Mouse (Mus musculus) kidney, adult 2 months (tissue): ENCODE data around the gene Zcchc7. TPM values are rescaled to one million over a fixed set of nuclear protein-coding genes. Genes with fewer than 3 reads are reported as not detected.
"Not testable (repeated sequence)": the region's sequence is repeated elsewhere in the genome, so short reads cannot be mapped to it uniquely, and the experiment has no call there.

ENCODE experiments used
- DNase-seq: peaks from one replicate; pipeline ENCODE4 v3.0.0; 2021
- H3K27ac ChIP-seq: fragments of 200-500 bp; 2 replicates; pipeline ENCODE4 v1.5.1; 2012; ENCODE audit warnings: low read depth, low read length, control low read depth, inconsistent platforms; ENCODE audit not compliant: insufficient read depth
- H3K27me3 ChIP-seq: fragments of 200-500 bp; replicated peaks from 2 replicates; pipeline ENCODE4 v1.6.1; 2012; ENCODE audit warnings: mild to moderate bottlenecking, moderate library complexity, low read length, inconsistent platforms; ENCODE audit not compliant: control insufficient read depth, insufficient read depth
- H3K36me3 ChIP-seq: fragments of 200-500 bp; 2 replicates; pipeline ENCODE4 v1.6.1; 2012; ENCODE audit warnings: mild to moderate bottlenecking, moderate library complexity, low read length, inconsistent platforms; ENCODE audit not compliant: control insufficient read depth, insufficient read depth
- H3K4me1 ChIP-seq: fragments of 200-500 bp; 2 replicates; pipeline ENCODE4 v1.6.1; 2011; ENCODE audit warnings: low read length; ENCODE audit not compliant: control insufficient read depth, insufficient read depth
- H3K4me3 ChIP-seq: fragments of 200-500 bp; 2 replicates; pipeline ENCODE4 v1.5.1; 2011; ENCODE audit warnings: mild to moderate bottlenecking, low read depth, low read length, control low read depth; ENCODE audit not compliant: insufficient read depth
- CTCF ChIP-seq: fragments of 200-500 bp; conservative IDR thresholded peaks from 2 replicates; pipeline ENCODE4 v1.5.1; 2011; ENCODE audit warnings: low read depth, mild to moderate bottlenecking, control low read depth, low read length, moderate library complexity, mixed read lengths; ENCODE audit not compliant: insufficient read depth, insufficient read length
- POLR2A ChIP-seq: fragments of 200-500 bp; IDR thresholded peaks from one replicate; pipeline ENCODE4 v1.6.1; 2011; ENCODE audit warnings: low read depth, low read length, control low read depth
- WGBS: fragments of 180-500 bp; shearing (Covaris S2); methylation state at CpG from one replicate; pipeline ENCODE4 v1.1.7; 2018; 5-methylcytosine and 5-hydroxymethylcytosine counted together
- polyA plus RNA-seq: library from polyadenylated mRNA; depleted of rRNA; stranded (reverse); fragments of >200 nt; gene quantifications from 2 replicates; pipeline ENCODE4 v1.2.3, GENCODE M21; 2012

The Zcchc7 gene
- polyA plus RNA-seq, 1 experiment: 9.1 TPM

DNA sequence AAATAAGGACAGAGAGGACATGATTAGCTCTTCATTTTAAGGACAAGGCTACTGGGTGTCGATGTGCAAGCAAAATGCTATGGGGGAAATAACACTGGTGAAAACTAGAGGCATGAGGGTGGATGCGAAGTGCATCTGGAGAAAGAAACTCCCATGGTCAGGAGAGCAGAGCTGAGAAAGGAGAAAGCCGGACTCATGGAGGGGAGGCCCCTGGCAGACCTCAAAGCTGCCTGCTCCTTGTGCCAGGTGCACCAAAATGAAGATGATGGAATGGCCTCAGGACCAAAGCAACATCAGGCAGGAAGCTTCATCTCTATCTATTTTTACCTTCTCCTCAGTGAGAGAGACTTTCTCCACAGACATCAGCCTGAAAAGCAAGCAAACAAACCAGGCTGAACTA, 38.0 kb upstream of the Zcchc7 start:
- Histone ChIP-seq H3K27me3 (peaks cover 2% of the 10 kb centered on the region), H3K27ac (no peak overlapping the region), H3K4me3 (no peak overlapping the region), H3K36me3 (no peaks in the 10 kb centered on the region), H3K4me1 (no peaks in the 10 kb centered on the region)
- no peak for DNase-seq
- TF ChIP-seq POLR2A (no peak), CTCF (no peak)
- WGBS: 77% methylated on average over 3 of the region's 3 CpGs

DNA sequence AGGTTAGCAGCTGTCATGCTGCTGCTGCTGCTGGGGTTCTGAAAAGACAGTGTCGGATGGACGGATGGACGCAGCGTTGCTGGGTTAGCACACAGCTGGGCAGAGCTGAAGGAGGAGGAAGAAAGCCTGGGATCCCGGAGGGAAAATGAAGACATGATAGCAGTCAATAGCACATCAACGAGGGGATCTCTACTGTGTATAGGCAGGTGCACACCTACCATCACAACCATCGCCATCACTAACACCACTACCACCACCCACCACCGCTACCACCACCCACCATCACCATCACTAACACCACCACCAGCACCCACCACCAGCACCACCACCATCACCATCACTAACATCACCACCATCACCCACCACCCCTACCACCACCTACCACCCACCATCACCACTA, 35.6 kb upstream of the Zcchc7 start:
- no peak for TF ChIP-seq CTCF
- TF ChIP-seq POLR2A: no peak
- 97% methylated on average over 8 of the region's 8 CpGs for WGBS
- H3K27ac ChIP-seq: no peak overlapping the region
- no peaks in the 10 kb centered on the region for H3K36me3 ChIP-seq
- DNase-seq: no peak
- H3K27me3 ChIP-seq: no peaks in the 10 kb centered on the region
- H3K4me3 ChIP-seq: no peak overlapping the region
- H3K4me1 ChIP-seq: no peaks in the 10 kb centered on the region

DNA sequence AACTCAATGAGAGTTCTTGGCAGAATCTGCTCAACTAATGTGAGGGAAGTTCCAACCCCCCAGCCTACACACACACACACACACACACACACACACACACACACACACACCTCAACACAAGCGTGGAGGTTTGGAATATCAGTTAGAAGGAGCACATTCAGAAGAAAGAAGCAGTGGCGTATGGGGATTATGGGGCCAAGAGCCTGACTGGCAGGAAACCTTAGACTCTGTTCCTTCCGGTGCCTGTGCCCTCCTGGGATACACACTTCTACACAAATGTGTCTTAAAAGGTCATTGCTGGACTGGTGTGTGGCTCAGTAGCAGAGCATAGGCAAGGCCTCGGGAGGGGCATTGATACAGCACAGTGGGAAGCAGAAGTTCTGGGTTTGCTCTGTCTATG, 34.4 kb upstream of the Zcchc7 start:
- Histone ChIP-seq H3K36me3 (no peaks in the 10 kb centered on the region), H3K4me1 (no peaks in the 10 kb centered on the region), H3K27ac (no peak overlapping the region), H3K4me3 (no peak overlapping the region), H3K27me3 (no peaks in the 10 kb centered on the region)
- no peak for DNase-seq
- TF ChIP-seq CTCF (no peak), POLR2A (no peak)
- 80% methylated on average over 4 of the region's 4 CpGs for WGBS

DNA sequence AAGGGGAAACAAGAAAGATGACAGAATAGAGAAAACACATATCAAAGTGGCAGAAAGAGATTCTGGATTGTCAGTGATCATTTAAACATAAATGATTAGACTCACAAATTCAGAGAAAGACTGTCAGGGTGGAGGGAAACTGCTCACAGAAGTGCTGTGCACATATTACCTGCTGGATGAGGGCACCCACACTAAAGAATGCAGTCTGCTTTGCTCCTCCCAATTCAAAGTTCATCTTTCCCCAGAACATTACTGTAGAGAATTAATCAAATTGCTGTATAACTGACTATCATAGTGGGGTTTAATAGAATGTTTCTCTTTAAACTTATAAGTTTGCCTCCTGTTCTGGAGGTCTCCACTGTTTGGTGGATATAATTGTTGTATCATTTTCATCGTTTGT, 15.2 kb upstream of the Zcchc7 start:
- 74% methylated on average over 1 of the region's 1 CpGs for WGBS
- no peak for TF ChIP-seq CTCF
- TF ChIP-seq POLR2A: no peak
- DNase-seq: peak; percentile 69
- Histone ChIP-seq H3K27ac (no peak overlapping the region), H3K4me1 (no peaks in the 10 kb centered on the region), H3K4me3 (no peak overlapping the region), H3K27me3 (no peaks in the 10 kb centered on the region; the same call in 1 of the 2 replicates), H3K36me3 (no peaks in the 10 kb centered on the region)

DNA sequence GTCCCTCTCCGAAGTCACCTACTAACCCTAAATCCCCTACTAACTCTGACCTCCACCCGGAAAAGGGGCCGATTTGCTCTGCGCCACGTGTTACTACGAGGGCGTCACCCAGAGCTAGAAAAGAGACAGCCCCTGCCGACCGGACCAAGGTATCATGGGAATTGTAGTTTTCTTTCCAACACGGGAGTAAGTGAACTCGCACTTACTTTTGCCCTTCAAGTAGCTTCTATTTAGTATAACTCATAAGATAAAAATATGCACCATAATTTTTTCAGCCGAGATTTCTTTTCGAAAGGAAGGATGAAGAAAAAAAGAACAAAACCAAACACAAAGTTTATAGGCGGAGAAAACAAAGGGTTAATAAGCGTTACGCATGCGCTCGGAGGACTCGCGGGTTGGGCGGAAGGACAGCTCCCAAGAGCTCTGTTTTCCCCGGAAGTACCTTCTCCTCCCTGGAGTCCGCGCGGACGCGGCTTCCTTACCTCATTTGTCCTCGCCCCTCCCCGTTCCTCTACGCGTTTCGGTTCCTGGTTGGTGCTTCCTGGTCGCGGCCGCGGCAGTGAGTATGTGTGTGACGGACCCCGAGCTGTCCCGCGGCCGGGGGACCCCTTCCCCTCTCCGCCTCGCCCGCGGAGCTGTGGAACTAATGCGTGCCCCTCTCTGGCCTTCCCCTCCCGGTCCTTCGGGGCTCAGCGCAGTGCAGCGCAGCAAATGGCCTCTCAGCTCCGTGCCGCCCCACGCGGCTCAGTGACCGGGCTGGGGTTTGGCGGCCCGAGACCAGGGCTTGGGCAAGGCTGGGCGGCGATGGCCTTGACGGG, 666 bp downstream of the Zcchc7 start:
- under 1% methylated on average over 60 of the region's 60 CpGs for WGBS

DNA sequence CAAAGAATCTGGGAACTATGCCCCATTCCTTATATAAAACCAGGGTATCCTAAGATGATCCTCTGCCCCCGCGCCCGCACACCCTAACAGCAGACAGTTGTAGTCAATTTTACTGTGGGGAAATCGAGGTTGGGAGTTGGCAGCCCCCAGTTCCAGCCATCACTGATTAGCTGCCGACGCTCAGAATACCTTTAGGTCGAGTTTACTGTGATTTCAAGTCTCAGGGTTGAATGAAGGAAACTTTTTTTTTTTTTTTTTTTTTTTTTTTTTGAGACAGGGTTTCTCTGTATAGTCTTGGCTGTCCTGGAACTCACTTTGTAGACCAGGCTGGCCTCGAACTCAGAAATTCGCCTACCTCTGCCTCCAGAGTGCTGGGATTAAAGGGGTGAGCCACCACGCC, 1.5 kb downstream of the Zcchc7 start:
- not testable (repeated sequence) for H3K4me1 ChIP-seq, DNase-seq, H3K36me3 ChIP-seq, H3K27me3 ChIP-seq
- Histone ChIP-seq H3K27ac (peak overlapping the region; percentile 83; the same call in 1 of the 2 replicates), H3K4me3 (peak overlapping the region; percentile 81)
- WGBS: 7% methylated on average over 10 of the region's 10 CpGs

More for the DNA sequence above, 666 bp downstream of the Zcchc7 start:
- peak; percentile 97 for DNase-seq
- Histone ChIP-seq H3K27ac (peak overlapping the region; percentile 83), H3K4me1 (peaks cover 3% of the 10 kb centered on the region; the same call in 1 of the 2 replicates), H3K4me3 (peak overlapping the region; percentile 81), H3K27me3 (no peaks in the 10 kb centered on the region), H3K36me3 (no peaks in the 10 kb centered on the region)
- TF ChIP-seq CTCF (no peak), POLR2A (peak; percentile 67)

DNA sequence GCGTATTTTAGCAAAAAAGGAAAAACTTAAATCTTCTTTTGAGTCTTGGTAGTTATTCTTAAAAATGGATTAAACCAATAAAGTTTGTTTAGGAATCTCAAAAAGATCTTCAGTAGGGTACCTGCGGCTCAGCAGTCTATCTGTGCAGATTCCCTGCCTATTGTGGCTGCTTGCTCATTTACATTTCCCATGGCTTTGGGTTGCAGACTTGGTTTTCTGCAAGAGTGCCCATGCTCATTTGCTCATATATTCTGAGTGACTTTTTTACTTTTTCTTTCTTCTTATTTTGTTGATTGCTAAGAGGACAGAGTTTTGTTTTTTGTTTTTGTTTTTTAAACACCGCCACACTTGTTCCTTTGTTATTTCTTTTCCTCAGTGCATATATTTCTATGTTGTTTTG, 19.2 kb downstream of the Zcchc7 start:
- no peak overlapping the region for H3K4me3 ChIP-seq
- H3K27me3 ChIP-seq: no peaks in the 10 kb centered on the region
- no peaks in the 10 kb centered on the region for H3K4me1 ChIP-seq
- no peak for TF ChIP-seq CTCF
- TF ChIP-seq POLR2A: no peak
- no peak overlapping the region for H3K27ac ChIP-seq
- H3K36me3 ChIP-seq: no peaks in the 10 kb centered on the region
- no peak for DNase-seq
- WGBS: 88% methylated on average over 3 of the region's 3 CpGs

DNA sequence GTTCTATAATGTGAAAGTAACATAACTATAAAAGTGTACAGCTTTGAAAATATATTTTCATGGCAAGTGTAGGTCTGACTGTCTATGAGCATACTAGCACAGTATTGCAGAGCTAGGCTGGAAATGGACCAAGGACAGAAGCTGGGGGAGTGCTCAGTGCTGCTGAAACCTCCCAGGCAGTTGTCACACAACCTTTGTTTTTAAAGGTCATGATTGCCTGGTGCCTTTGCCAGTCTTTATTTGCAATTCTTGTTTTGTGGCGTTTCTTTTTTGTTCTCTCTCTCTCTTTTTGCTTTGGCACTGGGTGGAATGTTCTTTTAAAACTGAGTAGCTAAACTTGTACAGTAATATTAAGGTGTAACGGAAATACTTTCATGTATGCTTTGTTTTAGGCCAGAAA, 21.0 kb downstream of the Zcchc7 start:
- WGBS: 61% methylated on average over 2 of the region's 2 CpGs
- no peak overlapping the region for H3K4me3 ChIP-seq
- TF ChIP-seq POLR2A: no peak
- no peaks in the 10 kb centered on the region; the same call in 1 of the 2 replicates for H3K4me1 ChIP-seq
- peak; percentile 74 for DNase-seq
- H3K36me3 ChIP-seq: no peaks in the 10 kb centered on the region
- no peaks in the 10 kb centered on the region for H3K27me3 ChIP-seq
- H3K27ac ChIP-seq: no peak overlapping the region
